Mouse (Mus musculus) adrenal gland, adult (tissue): ENCODE results near the gene Gm20662.
A peak's percentile ranks its signal among the peaks of the same experiment; 100 is the strongest.
"Not testable (repeated sequence)": the region's sequence is repeated elsewhere in the genome, so short reads cannot be mapped to it uniquely, and the experiment has no call there.

Experiments used
- DNase-seq, 2 experiments: peaks; one replicate each; pipeline ENCODE4 v3.0.0; 2022 to 2023; ENCODE audit warnings: low spot score in 1 of 2; ENCODE audit not compliant: inconsistent age in 2 of 2

Gene Gm20662

GRCm38 (mm10) chr9:108002778-108003530 is 6.8 kb downstream of the Gm20662 start:
- no peak for DNase-seq

DNA sequence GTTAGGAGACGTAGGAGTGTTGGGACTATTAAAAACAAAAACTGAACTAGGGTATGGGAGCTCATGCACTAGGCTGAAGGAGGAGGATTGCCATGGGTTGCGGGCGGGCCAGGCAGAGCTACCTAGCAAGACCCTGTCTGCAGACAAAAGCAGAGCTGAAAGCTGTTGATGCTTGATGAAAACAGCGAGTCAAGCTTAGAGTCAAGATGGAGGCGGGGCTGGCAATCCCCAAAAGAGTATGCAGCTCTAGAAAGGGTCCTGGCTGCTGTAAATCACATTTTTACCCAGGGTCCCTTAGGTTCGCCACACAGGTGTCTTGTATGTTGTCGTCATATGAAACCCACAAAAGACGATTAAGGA is 7.4 kb downstream of the Gm20662 start:
- DNase-seq: peak in 1 of 2 experiments; percentile 68

- no peak for DNase-seq
These were observed 11.9 kb downstream of the Gm20662 start for GRCm38 (mm10) chr9:108008041-108008440.

DNA sequence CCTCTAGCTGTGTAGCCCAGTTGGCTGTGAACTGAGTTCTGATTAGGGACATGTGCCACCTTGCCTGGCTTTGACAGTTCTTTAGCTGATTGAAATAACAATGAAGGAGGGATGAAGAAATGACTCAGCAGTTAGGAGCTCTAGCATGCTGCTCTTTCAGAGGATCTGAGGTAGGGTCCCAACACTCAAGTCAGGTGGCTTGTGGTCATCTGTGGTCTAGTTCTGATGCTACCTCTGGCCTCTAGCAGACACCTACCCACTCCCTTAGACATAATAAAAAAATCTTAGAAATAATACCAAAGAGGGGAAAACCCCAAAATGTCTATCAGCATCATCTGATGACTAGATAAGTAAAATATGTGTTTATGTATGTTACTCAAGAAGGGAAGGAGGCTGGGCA is 14.2 kb downstream of the Gm20662 start:
- no peak for DNase-seq

DNA sequence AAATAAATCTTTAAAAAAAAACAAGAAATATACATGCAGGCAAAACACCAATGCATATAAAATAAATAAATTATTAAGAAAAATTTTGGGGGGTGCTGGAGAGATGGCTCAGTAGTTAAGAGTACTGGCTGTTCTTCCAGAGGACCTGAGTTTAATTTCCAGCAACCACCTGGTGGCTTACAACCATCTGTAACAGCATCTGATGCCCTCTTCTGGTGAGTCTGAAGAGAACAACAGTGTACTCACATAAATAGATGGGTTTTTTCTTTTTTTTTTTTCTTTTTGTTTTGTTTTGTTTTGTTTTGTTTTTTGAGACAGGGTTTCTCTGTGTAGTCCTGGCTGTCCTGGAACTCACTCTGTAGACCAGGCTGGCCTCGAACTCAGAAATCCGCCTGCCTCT is 17.4 kb downstream of the Gm20662 start:
- not testable (repeated sequence) for DNase-seq

DNA sequence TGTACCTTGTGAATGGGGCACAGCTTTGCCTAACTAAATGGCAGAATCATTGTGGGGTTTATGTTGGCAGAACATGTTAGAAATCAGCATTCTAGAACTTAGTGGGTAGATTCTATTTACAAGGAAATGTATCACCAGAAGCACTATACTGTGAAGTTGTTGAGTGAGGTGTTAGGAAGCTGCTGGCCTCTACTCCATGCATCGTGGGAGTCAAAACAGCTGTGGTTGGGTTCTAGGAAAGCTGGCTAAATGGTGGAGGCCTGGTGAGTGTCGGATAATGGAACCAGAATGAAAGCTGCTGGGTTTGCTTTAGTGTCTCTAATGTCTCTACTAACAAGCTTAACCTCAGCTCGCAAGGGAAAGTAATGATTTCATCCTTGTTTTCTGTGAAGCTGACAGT is 21.0 kb downstream of the Gm20662 start:
- no peak for DNase-seq

GRCm38 (mm10) chr9:108020741-108021140 is 24.6 kb downstream of the Gm20662 start:
- peak in 1 of 2 experiments; percentile 59 for DNase-seq

DNA sequence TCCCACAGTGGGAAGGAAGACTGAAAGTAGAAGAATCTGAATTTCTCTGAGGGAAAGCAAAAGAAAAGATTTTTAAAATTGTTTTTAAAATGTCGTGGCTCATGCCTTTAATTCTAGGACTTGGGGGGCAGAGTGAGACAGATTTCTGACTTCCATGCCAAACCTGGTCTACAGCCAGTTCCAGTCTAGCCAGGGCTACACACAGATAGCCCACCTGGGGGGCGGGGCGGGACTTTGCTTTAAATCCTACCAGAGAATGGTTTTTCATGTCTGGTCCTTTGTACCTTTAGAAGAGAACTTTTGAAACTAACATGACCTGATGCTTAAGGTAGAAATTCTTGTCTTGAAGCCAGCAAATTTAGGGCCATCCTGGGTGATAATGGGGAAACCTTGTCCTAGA is 27.1 kb downstream of the Gm20662 start:
- no peak for DNase-seq

DNA sequence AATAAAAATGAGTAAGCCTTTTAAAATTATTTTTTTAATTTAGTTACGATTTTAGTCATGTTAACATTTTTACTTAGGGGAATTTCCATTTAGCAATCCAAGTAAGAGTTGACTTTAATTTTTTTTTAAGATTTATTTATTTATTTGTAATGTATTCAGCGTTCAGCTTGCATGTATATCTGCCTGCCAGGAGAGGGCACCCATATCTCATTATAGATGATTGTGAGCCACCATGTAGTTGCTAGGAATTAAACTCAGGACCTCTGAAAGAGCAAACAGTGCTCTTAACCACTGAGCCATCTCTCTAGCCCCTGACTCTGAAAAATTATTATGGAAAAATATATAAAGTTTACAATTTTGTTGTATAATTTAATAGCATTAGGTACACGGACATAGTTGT is 30.4 kb downstream of the Gm20662 start:
- no peak for DNase-seq

- no peak for DNase-seq
These were observed 31.7 kb downstream of the Gm20662 start for GRCm38 (mm10) chr9:108027867-108028266.

- DNase-seq: no peak
These were observed 36.0 kb downstream of the Gm20662 start for GRCm38 (mm10) chr9:108032126-108032525.

GRCm38 (mm10) chr9:108035331-108036156 is 39.4 kb downstream of the Gm20662 start:
- no peak for DNase-seq

GRCm38 (mm10) chr9:108044751-108045492 is 48.8 kb downstream of the Gm20662 start:
- no peak for DNase-seq

- no peak for DNase-seq
These were observed 50.4 kb downstream of the Gm20662 start for GRCm38 (mm10) chr9:108046582-108046981.

DNA sequence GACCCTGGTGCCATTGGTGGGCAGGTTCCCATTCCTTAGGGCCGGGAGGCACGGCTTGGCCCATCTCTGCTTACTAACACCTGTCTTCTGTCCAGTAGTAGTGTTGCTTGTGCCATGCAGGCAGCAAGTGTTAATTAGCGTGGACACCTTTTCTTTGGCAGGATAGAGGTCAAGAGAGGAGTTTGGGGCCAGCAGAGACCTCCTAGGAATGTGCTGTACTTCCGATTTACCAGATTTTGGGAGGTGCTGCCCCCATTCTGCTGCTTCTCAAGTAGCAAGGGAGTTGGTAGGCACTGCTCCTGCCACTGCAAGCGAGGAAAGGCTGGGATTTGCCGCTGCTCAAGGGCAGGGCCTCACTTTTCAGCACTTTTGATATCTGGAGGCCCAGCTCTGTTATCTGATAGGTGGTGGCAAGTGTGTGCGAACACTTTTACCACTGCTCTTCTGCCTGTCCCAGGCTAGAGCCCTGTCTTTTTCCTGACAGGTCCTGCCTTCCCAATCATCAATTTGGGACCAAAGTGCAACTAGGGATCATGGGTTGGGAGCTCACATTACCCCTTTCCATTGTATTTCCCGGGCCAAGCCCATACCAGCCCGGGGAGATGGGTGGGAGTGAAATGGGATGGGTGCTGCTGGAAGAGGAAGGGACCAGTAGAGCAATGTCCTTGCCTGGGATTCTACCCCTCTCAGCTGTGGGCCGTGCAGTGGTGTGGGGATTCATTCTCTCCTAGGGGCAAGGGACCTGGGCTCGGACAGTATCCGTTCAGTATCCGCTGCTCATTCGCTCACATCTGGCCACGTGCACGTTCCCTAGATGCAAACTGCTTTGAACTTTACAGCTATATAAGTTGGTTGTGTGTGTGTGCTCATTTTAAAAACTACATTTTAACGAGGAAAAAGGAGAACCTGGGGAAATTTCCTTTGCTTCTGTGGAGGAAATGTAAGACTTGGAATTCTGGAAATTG is 51.7 kb downstream of the Gm20662 start:
- no peak for DNase-seq

GRCm38 (mm10) chr9:108048566-108048955 is 52.4 kb downstream of the Gm20662 start:
- peak in 1 of 2 experiments; percentile 82 for DNase-seq

DNA sequence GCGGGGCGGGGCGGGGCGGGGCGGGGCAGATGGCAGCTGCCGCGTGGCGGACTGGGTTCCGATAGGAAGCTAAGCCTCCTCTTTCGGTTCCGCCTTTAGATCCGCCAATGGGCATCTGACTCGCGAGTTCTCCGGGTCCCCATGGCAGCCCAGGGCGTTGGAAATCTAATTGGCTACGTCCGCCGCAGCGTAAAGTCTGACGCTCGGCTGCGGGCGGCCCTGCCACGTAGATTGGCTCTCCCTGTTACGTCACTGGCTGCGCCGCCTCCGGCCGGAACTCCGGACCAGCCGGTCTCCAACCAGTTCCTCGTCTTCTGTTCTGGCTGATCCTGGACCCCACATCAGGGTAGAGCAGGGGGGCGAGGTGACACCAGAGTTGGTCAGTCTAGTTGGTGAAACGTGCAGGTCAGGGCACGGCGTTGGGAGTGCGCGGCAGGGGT is 52.9 kb downstream of the Gm20662 start, which contains the start of gene Gmppb:
TSS of gene Gmppb (plus strand) at position 227 of the 440 bp plus-strand sequence.
- peak; percentile 98 for DNase-seq

DNA sequence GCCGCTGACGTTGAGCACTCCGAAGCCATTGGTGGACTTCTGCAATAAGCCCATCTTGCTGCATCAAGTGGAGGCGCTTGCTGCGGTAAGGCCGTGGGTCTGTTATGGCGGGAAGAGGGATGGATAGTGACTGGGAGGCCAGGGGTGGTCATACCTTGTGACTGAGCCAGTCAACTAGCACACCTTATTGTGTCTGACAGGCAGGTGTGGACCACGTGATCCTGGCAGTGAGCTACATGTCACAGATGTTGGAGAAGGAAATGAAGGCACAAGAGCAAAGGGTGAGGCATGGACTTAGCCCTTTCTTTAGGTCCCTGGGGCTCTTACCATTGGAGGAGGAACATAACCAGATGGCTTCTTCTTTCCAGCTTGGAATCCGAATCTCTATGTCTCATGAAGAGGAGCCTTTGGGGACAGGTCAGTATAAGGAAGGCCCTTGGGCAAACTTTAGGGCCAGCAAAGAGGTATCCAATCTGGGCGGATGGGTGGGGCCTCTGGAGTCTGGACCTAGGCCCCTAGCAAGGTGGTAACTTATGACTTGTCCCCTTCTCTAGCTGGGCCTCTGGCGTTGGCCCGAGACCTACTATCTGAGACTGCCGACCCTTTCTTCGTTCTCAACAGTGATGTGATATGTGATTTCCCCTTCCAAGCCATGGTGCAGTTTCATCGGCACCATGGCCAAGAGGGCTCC is 53.6 kb downstream of the Gm20662 start:
- DNase-seq: peak in 1 of 2 experiments; percentile 50

DNA sequence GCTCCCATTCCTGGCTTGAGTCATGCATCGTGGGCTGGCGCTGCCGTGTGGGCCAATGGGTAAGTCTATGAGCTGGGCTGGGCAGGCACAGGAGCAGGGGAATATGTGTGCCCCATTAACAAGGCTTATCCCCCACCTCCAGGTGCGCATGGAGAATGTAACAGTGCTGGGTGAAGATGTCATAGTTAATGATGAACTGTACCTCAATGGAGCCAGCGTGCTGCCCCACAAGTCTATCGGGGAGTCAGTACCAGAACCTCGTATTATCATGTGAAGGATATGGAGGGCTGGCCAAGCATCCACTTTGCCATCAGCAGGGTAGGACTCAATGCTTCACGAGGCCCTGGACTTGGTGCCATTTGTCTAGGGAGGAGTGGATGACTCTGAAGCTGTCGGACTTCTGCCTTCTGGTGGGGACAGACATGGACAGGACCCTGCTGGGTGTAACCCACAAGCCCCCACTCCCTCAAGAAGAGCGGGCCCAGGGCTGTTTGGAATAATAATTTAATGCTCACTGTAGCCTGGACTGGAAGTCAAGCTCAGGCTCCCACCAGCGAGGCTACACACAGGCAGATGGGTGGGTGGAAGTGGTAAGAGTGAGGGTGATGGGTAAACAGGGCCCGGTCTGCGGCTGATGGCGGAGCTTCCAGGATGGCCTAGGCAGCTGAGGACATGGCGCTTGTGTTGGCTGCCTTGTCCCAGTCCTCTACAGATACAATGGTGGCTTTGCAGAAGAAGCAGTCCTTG is 55.2 kb downstream of the Gm20662 start:
- DNase-seq: no peak
